Mouse (Mus musculus) intestine, embryonic 16.5 days (tissue): ENCODE measurements around the gene Serpina3b. TPM values are rescaled to one million over a fixed set of nuclear protein-coding genes. Genes with fewer than 3 reads are reported as not detected.

ENCODE experiments used
- ATAC-seq: fragments of 200-750 bp; cut with Nextera tagmentation; 2 replicates; pipeline ENCODE4 v1.8.0; 2017; ENCODE audit warnings: moderate TSS enrichment, moderate library complexity
- H3K27ac ChIP-seq: fragments of 300-500 bp; sonication (generic); 2 replicates; pipeline ENCODE4 v1.5.1; 2014; ENCODE audit warnings: mild to moderate bottlenecking, low read length
- H3K27me3 ChIP-seq: fragments of 300-500 bp; sonication (generic); replicated peaks from 2 replicates; pipeline ENCODE4 v1.6.1; 2014; ENCODE audit warnings: low read length, control low read depth, mixed read lengths; ENCODE audit not compliant: control insufficient read depth, insufficient read depth
- H3K36me3 ChIP-seq: fragments of 300-500 bp; sonication (generic); 2 replicates; pipeline ENCODE4 v1.6.1; 2014; ENCODE audit warnings: low read length, control low read depth; ENCODE audit not compliant: control insufficient read depth, insufficient read depth
- H3K4me1 ChIP-seq: fragments of 300-500 bp; sonication (generic); 2 replicates; pipeline ENCODE4 v1.6.1; 2014; ENCODE audit warnings: low read length, control low read depth, mixed read lengths; ENCODE audit not compliant: control insufficient read depth, insufficient read depth
- H3K4me2 ChIP-seq: fragments of 300-500 bp; sonication (generic); 2 replicates; pipeline ENCODE4 v1.6.1; 2014; ENCODE audit warnings: low read depth, low read length, control low read depth
- H3K4me3 ChIP-seq: fragments of 300-500 bp; sonication (generic); 2 replicates; pipeline ENCODE4 v1.5.1; 2014; ENCODE audit warnings: mild to moderate bottlenecking, low read length
- H3K9ac ChIP-seq: fragments of 300-500 bp; sonication (generic); 2 replicates; pipeline ENCODE4 v1.6.1; 2014; ENCODE audit warnings: low read depth, low read length
- H3K9me3 ChIP-seq: fragments of 300-500 bp; sonication (generic); 2 replicates; pipeline ENCODE4 v1.6.1; 2016; ENCODE audit warnings: low read length, control low read depth; ENCODE audit not compliant: control insufficient read depth
- WGBS: fragments of 180-500 bp; shearing (Covaris S2); extraction: QIAGEN DNeasy Blood & Tissue Kit; methylation state at CpG from one replicate; pipeline ENCODE4 v1.1.7; 2014; 5-methylcytosine and 5-hydroxymethylcytosine counted together
- polyA plus RNA-seq: library from polyadenylated mRNA; unstranded; fragments of >200 nt; fragmentation: Nextera tagmentation; extraction: Ambion mirVana; gene quantifications from 2 replicates; pipeline ENCODE4 v1.2.1, GENCODE M21; 2015

Gene Serpina3b
- polyA plus RNA-seq, 1 experiment from 2014 or later = 0.06 TPM

GRCm38 (mm10) chr12:104123996-104124395 lies 3.8 kb upstream of the Serpina3b start:
- WGBS = 91% methylated on average over 2 of the region's 2 CpGs
- no peaks in the 10 kb centered on the region for H3K27me3 ChIP-seq
- no peaks in the 10 kb centered on the region for H3K36me3 ChIP-seq
- no peak overlapping the region for H3K27ac ChIP-seq
- H3K9ac ChIP-seq = no peak overlapping the region
- no peak overlapping the region for H3K4me3 ChIP-seq
- no peaks in the 10 kb centered on the region for H3K9me3 ChIP-seq
- no peak for ATAC-seq
- no peaks in the 10 kb centered on the region for H3K4me1 ChIP-seq
- no peak overlapping the region for H3K4me2 ChIP-seq

- H3K4me3 ChIP-seq = no peak overlapping the region
- H3K4me1 ChIP-seq = no peaks in the 10 kb centered on the region
- no peaks in the 10 kb centered on the region for H3K27me3 ChIP-seq
- H3K9me3 ChIP-seq = no peaks in the 10 kb centered on the region
- H3K36me3 ChIP-seq = no peaks in the 10 kb centered on the region
- WGBS = 75% methylated on average over 5 of the region's 5 CpGs
- ATAC-seq = no peak
- H3K9ac ChIP-seq = no peak overlapping the region
- no peak overlapping the region for H3K4me2 ChIP-seq
- H3K27ac ChIP-seq = no peak overlapping the region
Measured at GRCm38 (mm10) chr12:104125021-104125560, 2.7 kb upstream of the Serpina3b start.

GRCm38 (mm10) chr12:104131041-104131440 lies 3.2 kb downstream of the Serpina3b start:
- Histone ChIP-seq H3K27ac (no peak overlapping the region), H3K4me3 (no peak overlapping the region), H3K9ac (no peak overlapping the region), H3K4me2 (no peak overlapping the region), H3K4me1 (no peaks in the 10 kb centered on the region), H3K36me3 (no peaks in the 10 kb centered on the region), H3K27me3 (no peaks in the 10 kb centered on the region), H3K9me3 (no peaks in the 10 kb centered on the region)
- no peak for ATAC-seq

GRCm38 (mm10) chr12:104138216-104138615 lies 10.4 kb downstream of the Serpina3b start:
- Histone ChIP-seq H3K9me3 (no peaks in the 10 kb centered on the region), H3K27me3 (peaks cover 2% of the 10 kb centered on the region; the same call in 1 of the 2 replicates), H3K9ac (no peak overlapping the region), H3K4me1 (0 out of 2 replicates have a peak, but pooled peaks cover under 1% of the 10 kb centered on the region), H3K4me3 (no peak overlapping the region), H3K27ac (no peak overlapping the region), H3K4me2 (no peak overlapping the region), H3K36me3 (no peaks in the 10 kb centered on the region)
- ATAC-seq = no peak
- WGBS = 78% methylated on average over 2 of the region's 2 CpGs

GRCm38 (mm10) chr12:104140543-104141103 lies 12.8 kb downstream of the Serpina3b start:
- no peak overlapping the region for H3K4me3 ChIP-seq
- H3K4me2 ChIP-seq = no peak overlapping the region
- no peaks in the 10 kb centered on the region for H3K9me3 ChIP-seq
- peaks cover 3% of the 10 kb centered on the region; the same call in 1 of the 2 replicates for H3K27me3 ChIP-seq
- H3K36me3 ChIP-seq = no peaks in the 10 kb centered on the region
- 79% methylated on average over 4 of the region's 4 CpGs for WGBS
- no peak overlapping the region for H3K9ac ChIP-seq
- peak; percentile 70 for ATAC-seq
- H3K27ac ChIP-seq = no peak overlapping the region
- 0 out of 2 replicates have a peak, but pooled peaks cover 3% of the 10 kb centered on the region for H3K4me1 ChIP-seq

GRCm38 (mm10) chr12:104141506-104141905 lies 13.7 kb downstream of the Serpina3b start:
- Histone ChIP-seq H3K27ac (no peak overlapping the region), H3K4me2 (no peak overlapping the region), H3K36me3 (no peaks in the 10 kb centered on the region), H3K9ac (no peak overlapping the region), H3K27me3 (peaks cover 3% of the 10 kb centered on the region; the same call in 1 of the 2 replicates), H3K9me3 (no peaks in the 10 kb centered on the region), H3K4me3 (no peak overlapping the region), H3K4me1 (0 out of 2 replicates have a peak, but pooled peaks cover 3% of the 10 kb centered on the region)
- ATAC-seq = no peak
- 69% methylated on average over 1 of the region's 1 CpGs for WGBS

- no peak for ATAC-seq
- H3K4me1 ChIP-seq = 0 out of 2 replicates have a peak, but pooled peaks cover 3% of the 10 kb centered on the region
- WGBS = 56% methylated on average over 1 of the region's 1 CpGs
- no peak overlapping the region for H3K27ac ChIP-seq
- H3K27me3 ChIP-seq = peaks cover 5% of the 10 kb centered on the region; the same call in 1 of the 2 replicates
- H3K4me2 ChIP-seq = no peak overlapping the region
- H3K9ac ChIP-seq = no peak overlapping the region
- no peaks in the 10 kb centered on the region for H3K36me3 ChIP-seq
- no peaks in the 10 kb centered on the region for H3K9me3 ChIP-seq
- no peak overlapping the region for H3K4me3 ChIP-seq
Measured at GRCm38 (mm10) chr12:104142427-104142826, 14.6 kb downstream of the Serpina3b start.

- 0 out of 2 replicates have a peak, but pooled peaks cover 3% of the 10 kb centered on the region for H3K4me1 ChIP-seq
- no peak overlapping the region for H3K4me2 ChIP-seq
- no peak overlapping the region for H3K27ac ChIP-seq
- no peaks in the 10 kb centered on the region for H3K36me3 ChIP-seq
- no peak overlapping the region for H3K4me3 ChIP-seq
- no peak for ATAC-seq
- H3K9me3 ChIP-seq = no peaks in the 10 kb centered on the region
- 50% methylated on average over 1 of the region's 1 CpGs for WGBS
- H3K9ac ChIP-seq = no peak overlapping the region
- H3K27me3 ChIP-seq = peaks cover 8% of the 10 kb centered on the region; the same call in 1 of the 2 replicates
Measured at GRCm38 (mm10) chr12:104143286-104143685, 15.5 kb downstream of the Serpina3b start.

GRCm38 (mm10) chr12:104145571-104145970 lies 17.8 kb downstream of the Serpina3b start:
- H3K4me1 ChIP-seq = 0 out of 2 replicates have a peak, but pooled peaks cover 3% of the 10 kb centered on the region
- H3K9ac ChIP-seq = no peak overlapping the region
- no peak overlapping the region for H3K27ac ChIP-seq
- H3K36me3 ChIP-seq = no peaks in the 10 kb centered on the region
- 79% methylated on average over 2 of the region's 2 CpGs for WGBS
- H3K9me3 ChIP-seq = no peaks in the 10 kb centered on the region
- no peak overlapping the region for H3K4me3 ChIP-seq
- H3K27me3 ChIP-seq = peaks cover 8% of the 10 kb centered on the region; the same call in 1 of the 2 replicates
- no peak overlapping the region for H3K4me2 ChIP-seq
- ATAC-seq = no peak
